Mouse (Mus musculus): ENCODE data around the gene Pitpnm2. TPM values are rescaled to one million over a fixed set of nuclear protein-coding genes. Genes with fewer than 3 reads are reported as not detected.

The Pitpnm2 gene
- total and polyA plus RNA-seq, 3 experiments = 7.0 to 22.2 TPM; not detected in 1

GRCm38 (mm10) chr5:124180500-124181167 lies 68.9 kb downstream of the Pitpnm2 start:
- no peak overlapping the region for H3K4me3 ChIP-seq (ENCODE audit: control insufficient read depth in 1 of 2, insufficient read depth in 1 of 2, low read depth in 2 of 2, low read length in 2 of 2)
- H3K9ac ChIP-seq (ENCODE audit: control insufficient read depth, low read depth, low read length, poor library complexity, severe bottlenecking) = no peak overlapping the region
- peaks cover 2 to 15% of the 10 kb centered on the region in 2 experiments; a peak in 1 of 4 replicates for H3K4me1 ChIP-seq (ENCODE audit: control insufficient read depth in 1 of 2, insufficient read depth in 2 of 2, low read length in 2 of 2)
- no peaks in the 10 kb centered on the region; the same call in 1 of the 2 replicates for H3K79me2 ChIP-seq (ENCODE audit: control insufficient read depth, insufficient read depth, low read length, poor library complexity)
- TF ChIP-seq CHD1 (IDR thresholded peaks at IDR 0.05; ENCODE audit: low read depth, low read length) = no peak
- no peak for TF ChIP-seq SIN3A (IDR thresholded peaks at IDR 0.05; ENCODE audit: low read length)
- TF ChIP-seq USF1 (IDR thresholded peaks at IDR 0.05; ENCODE audit: low read depth, low read length) = no peak
- no peak for TF ChIP-seq GATA1 (IDR thresholded peaks at IDR 0.05; ENCODE audit: low read depth, low read length)
- TF ChIP-seq TAL1 (IDR thresholded peaks at IDR 0.05; ENCODE audit: low read length) = no peak
- no peak for TF ChIP-seq POLR2AphosphoS2 (IDR thresholded peaks at IDR 0.05; ENCODE audit: low read length)
- no peak overlapping the region for H3K27ac ChIP-seq (ENCODE audit: control insufficient read depth, low read depth, low read length)
- H3K9me3 ChIP-seq (replicated peaks; ENCODE audit: insufficient read depth, low read length) = no peaks in the 10 kb centered on the region
- no peaks in the 10 kb centered on the region for H3K27me3 ChIP-seq (ENCODE audit: control insufficient read depth in 1 of 2, insufficient read depth in 2 of 2, low read length in 2 of 2)
- no peak for DNase-seq (ENCODE audit: low read depth, low spot score)
- H3K36me3 ChIP-seq (ENCODE audit: control insufficient read depth in 1 of 2, insufficient read depth in 2 of 2, low read length in 2 of 2) = peaks cover 0 to 9% of the 10 kb centered on the region in 2 experiments; a peak in 3 of 4 replicates

GRCm38 (mm10) chr5:124179411-124179810 lies 70.1 kb downstream of the Pitpnm2 start:
- no peak overlapping the region for H3K4me3 ChIP-seq (ENCODE audit: control insufficient read depth in 1 of 2, insufficient read depth in 1 of 2, low read depth in 2 of 2, low read length in 2 of 2)
- no peak overlapping the region for H3K9ac ChIP-seq (ENCODE audit: control insufficient read depth, low read depth, low read length, poor library complexity, severe bottlenecking)
- H3K36me3 ChIP-seq (ENCODE audit: control insufficient read depth in 1 of 2, insufficient read depth in 2 of 2, low read length in 2 of 2) = peaks cover 0 to 9% of the 10 kb centered on the region in 2 experiments; a peak in 2 of 4 replicates
- DNase-seq (ENCODE audit: low read depth, low spot score) = peak; percentile 64
- H3K79me2 ChIP-seq (ENCODE audit: control insufficient read depth, insufficient read depth, low read length, poor library complexity) = no peaks in the 10 kb centered on the region; the same call in 1 of the 2 replicates
- H3K27ac ChIP-seq (ENCODE audit: control insufficient read depth, low read depth, low read length) = no peak overlapping the region
- TF ChIP-seq SMC3 (IDR thresholded peaks at IDR 0.05; ENCODE audit: low read depth, low read length) (no peak), NRF1 (IDR thresholded peaks at IDR 0.05; ENCODE audit: insufficient read depth, low read depth, low read length, poor library complexity, severe bottlenecking) (no peak), CHD2 (IDR thresholded peaks at IDR 0.05; ENCODE audit: low read length) (no peak), GABPA (IDR thresholded peaks at IDR 0.05; ENCODE audit: low read depth, low read length) (no peak), TCF12 (IDR thresholded peaks at IDR 0.05; ENCODE audit: low read depth, low read length) (no peak), USF2 (IDR thresholded peaks at IDR 0.05; ENCODE audit: borderline replicate concordance in 1 of 2, insufficient read depth in 1 of 2, low read depth in 1 of 2, low read length in 2 of 2) (no peak), CTCF (IDR thresholded peaks at IDR 0.05 in 2 of 3, conservative IDR thresholded peaks at IDR 0.05 in 1 of 3; ENCODE audit: control insufficient read depth in 1 of 3, insufficient read depth in 1 of 3, low read depth in 2 of 3, low read length in 3 of 3, poor library complexity in 1 of 3, severe bottlenecking in 1 of 3) (no peak), ELF1 (IDR thresholded peaks at IDR 0.05; ENCODE audit: low read depth, low read length) (no peak), MXI1 (IDR thresholded peaks at IDR 0.05; ENCODE audit: low read depth, low read length) (no peak), KAT2A (conservative IDR thresholded peaks at IDR 0.05; ENCODE audit: low read depth, low read length) (no peak), GATA1 (IDR thresholded peaks at IDR 0.05; ENCODE audit: low read depth, low read length) (no peak), SIN3A (IDR thresholded peaks at IDR 0.05; ENCODE audit: low read length) (no peak), MAFK (IDR thresholded peaks at IDR 0.05; ENCODE audit: borderline replicate concordance, low read depth, low read length) (no peak)
- H3K4me1 ChIP-seq (ENCODE audit: control insufficient read depth in 1 of 2, insufficient read depth in 2 of 2, low read length in 2 of 2) = peaks cover 2 to 15% of the 10 kb centered on the region in 2 experiments; a peak in 1 of 4 replicates
- H3K27me3 ChIP-seq (ENCODE audit: control insufficient read depth in 1 of 2, insufficient read depth in 2 of 2, low read length in 2 of 2) = no peaks in the 10 kb centered on the region
- no peaks in the 10 kb centered on the region for H3K9me3 ChIP-seq (replicated peaks; ENCODE audit: insufficient read depth, low read length)

Data from MEL (cell line).